Mouse (Mus musculus): ENCODE data around the gene Zcwpw1. TPM values are rescaled to one million over a fixed set of nuclear protein-coding genes. Genes with fewer than 3 reads are reported as not detected.

Gene Zcwpw1
- polyA plus RNA-seq, 1 experiment: 7.1 TPM

- no peak overlapping the region for H3K27ac ChIP-seq (ENCODE audit: insufficient read depth, low read length)
- TF ChIP-seq POLR2A (IDR thresholded peaks at IDR 0.05; ENCODE audit: low read depth, low read length): no peak
- no peak for TF ChIP-seq CTCF (IDR thresholded peaks at IDR 0.05; ENCODE audit: borderline replicate concordance, insufficient read depth, low read length)
- no peaks in the 10 kb centered on the region for H3K4me1 ChIP-seq (ENCODE audit: control insufficient read depth, insufficient read depth, low read length)
- no peak overlapping the region for H3K4me3 ChIP-seq (ENCODE audit: insufficient read depth, low read length)
Measured at GRCm38 (mm10) chr5:137751988-137752387, 35.6 kb upstream of the Zcwpw1 start.

- no peak for TF ChIP-seq CTCF (IDR thresholded peaks at IDR 0.05; ENCODE audit: borderline replicate concordance, insufficient read depth, low read length)
- no peak for TF ChIP-seq POLR2A (IDR thresholded peaks at IDR 0.05; ENCODE audit: low read depth, low read length)
- H3K27ac ChIP-seq (ENCODE audit: insufficient read depth, low read length): no peak overlapping the region
- no peaks in the 10 kb centered on the region for H3K4me1 ChIP-seq (ENCODE audit: control insufficient read depth, insufficient read depth, low read length)
- no peak overlapping the region for H3K4me3 ChIP-seq (ENCODE audit: insufficient read depth, low read length)
Measured at GRCm38 (mm10) chr5:137753111-137753832, 34.3 kb upstream of the Zcwpw1 start.

GRCm38 (mm10) chr5:137755425-137755824 is 32.2 kb upstream of the Zcwpw1 start:
- TF ChIP-seq CTCF (IDR thresholded peaks at IDR 0.05; ENCODE audit: borderline replicate concordance, insufficient read depth, low read length) (no peak), POLR2A (IDR thresholded peaks at IDR 0.05; ENCODE audit: low read depth, low read length) (no peak)
- H3K4me3 ChIP-seq (ENCODE audit: insufficient read depth, low read length): no peak overlapping the region

DNA sequence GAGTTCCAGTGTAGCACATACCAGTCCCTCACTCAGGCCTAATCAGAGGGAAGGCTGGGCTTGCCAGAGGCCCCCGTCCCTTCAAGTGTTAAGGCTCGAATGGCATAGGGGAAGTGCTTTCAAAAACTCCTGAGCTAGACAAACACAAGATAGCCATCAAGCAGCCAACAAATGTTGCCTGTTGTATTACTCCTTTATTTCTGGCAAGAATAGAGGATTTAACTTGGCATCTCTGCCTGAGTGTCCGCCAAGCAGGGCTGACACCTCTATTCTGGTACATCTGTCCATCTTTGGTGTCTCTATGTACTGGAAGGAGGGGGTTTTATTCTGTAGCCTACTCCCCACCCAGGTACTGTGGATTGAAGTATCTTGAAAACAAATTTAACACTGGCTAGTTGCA is 31.5 kb upstream of the Zcwpw1 start:
- H3K4me3 ChIP-seq (ENCODE audit: insufficient read depth, low read length): no peak overlapping the region
- TF ChIP-seq POLR2A (IDR thresholded peaks at IDR 0.05; ENCODE audit: low read depth, low read length) (no peak), CTCF (IDR thresholded peaks at IDR 0.05; ENCODE audit: borderline replicate concordance, insufficient read depth, low read length) (no peak)

More at GRCm38 (mm10) chr5:137755425-137755824, 32.2 kb upstream of the Zcwpw1 start:
- Histone ChIP-seq H3K4me1 (ENCODE audit: control insufficient read depth, insufficient read depth, low read length) (no peaks in the 10 kb centered on the region), H3K27ac (ENCODE audit: insufficient read depth, low read length) (no peak overlapping the region)

GRCm38 (mm10) chr5:137756882-137757661 is 30.5 kb upstream of the Zcwpw1 start:
- H3K27ac ChIP-seq (ENCODE audit: insufficient read depth, low read length): no peak overlapping the region
- H3K4me3 ChIP-seq (ENCODE audit: insufficient read depth, low read length): no peak overlapping the region
- no peaks in the 10 kb centered on the region for H3K4me1 ChIP-seq (ENCODE audit: control insufficient read depth, insufficient read depth, low read length)
- TF ChIP-seq CTCF (IDR thresholded peaks at IDR 0.05; ENCODE audit: borderline replicate concordance, insufficient read depth, low read length): peak; percentile 80
- TF ChIP-seq POLR2A (IDR thresholded peaks at IDR 0.05; ENCODE audit: low read depth, low read length): no peak

More for the DNA sequence above, 31.5 kb upstream of the Zcwpw1 start:
- no peak overlapping the region for H3K27ac ChIP-seq (ENCODE audit: insufficient read depth, low read length)
- no peaks in the 10 kb centered on the region for H3K4me1 ChIP-seq (ENCODE audit: control insufficient read depth, insufficient read depth, low read length)

GRCm38 (mm10) chr5:137757887-137758286 is 29.7 kb upstream of the Zcwpw1 start:
- TF ChIP-seq CTCF (IDR thresholded peaks at IDR 0.05; ENCODE audit: borderline replicate concordance, insufficient read depth, low read length): no peak
- TF ChIP-seq POLR2A (IDR thresholded peaks at IDR 0.05; ENCODE audit: low read depth, low read length): no peak
- Histone ChIP-seq H3K4me1 (ENCODE audit: control insufficient read depth, insufficient read depth, low read length) (no peaks in the 10 kb centered on the region), H3K27ac (ENCODE audit: insufficient read depth, low read length) (no peak overlapping the region), H3K4me3 (ENCODE audit: insufficient read depth, low read length) (no peak overlapping the region)

DNA sequence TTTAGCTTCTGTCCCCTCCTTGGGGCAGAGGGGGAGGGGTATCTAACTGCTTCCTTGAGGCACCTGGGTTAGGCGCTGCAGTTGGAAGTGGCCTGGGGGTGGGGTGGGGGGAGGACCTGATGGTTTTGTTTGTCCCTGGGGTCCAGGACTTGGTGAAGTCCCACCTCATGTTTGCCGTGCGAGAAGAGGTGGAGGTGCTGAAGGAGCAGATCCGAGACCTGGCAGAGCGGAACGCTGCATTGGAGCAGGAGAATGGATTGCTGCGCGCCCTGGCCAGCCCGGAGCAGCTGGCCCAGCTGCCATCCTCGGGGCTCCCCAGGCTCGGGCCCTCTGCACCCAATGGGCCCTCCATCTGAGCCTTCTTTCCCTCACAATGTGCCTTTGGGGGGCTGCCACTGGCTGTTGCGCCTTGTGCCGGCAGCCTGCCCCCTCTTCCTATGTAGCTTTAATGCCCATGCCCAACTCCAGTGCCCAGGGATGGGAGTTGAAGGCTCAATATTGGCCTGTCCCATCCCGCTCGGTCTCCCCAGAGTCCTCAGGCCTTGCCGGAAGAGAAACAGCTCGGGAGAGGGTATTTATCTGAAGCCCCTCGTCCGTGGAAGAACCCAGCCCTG is 28.6 kb upstream of the Zcwpw1 start:
- no peak overlapping the region for H3K27ac ChIP-seq (ENCODE audit: insufficient read depth, low read length)

DNA sequence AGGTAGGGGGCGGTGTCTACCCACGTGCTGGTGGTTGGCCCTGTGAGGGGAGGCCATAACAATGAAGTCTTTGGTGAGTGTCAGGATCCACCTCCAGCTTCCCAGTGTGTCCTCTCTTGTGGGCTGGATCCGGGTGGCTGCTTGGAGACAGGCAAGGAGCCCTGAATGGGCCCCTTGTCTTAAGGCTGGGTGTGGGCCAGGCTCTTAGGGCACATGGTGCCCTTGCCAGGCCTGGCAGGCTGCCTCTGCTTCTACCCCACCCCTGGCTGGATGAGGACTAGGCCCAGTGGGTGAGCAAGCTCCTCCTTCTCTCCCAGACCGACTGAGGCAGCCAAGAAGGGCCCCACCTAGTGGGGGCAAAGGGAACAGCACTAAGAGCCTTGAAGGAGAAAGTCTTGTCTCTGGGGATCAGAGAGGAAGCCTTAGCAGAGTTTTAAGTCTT is 27.6 kb upstream of the Zcwpw1 start:
- TF ChIP-seq CTCF (IDR thresholded peaks at IDR 0.05; ENCODE audit: borderline replicate concordance, insufficient read depth, low read length) (peak; percentile 46; the same call in 1 of the 2 replicates), POLR2A (IDR thresholded peaks at IDR 0.05; ENCODE audit: low read depth, low read length) (no peak)
- Histone ChIP-seq H3K4me1 (ENCODE audit: control insufficient read depth, insufficient read depth, low read length) (no peaks in the 10 kb centered on the region), H3K27ac (ENCODE audit: insufficient read depth, low read length) (no peak overlapping the region), H3K4me3 (ENCODE audit: insufficient read depth, low read length) (no peak overlapping the region)

More for the DNA sequence above, 28.6 kb upstream of the Zcwpw1 start:
- H3K4me3 ChIP-seq (ENCODE audit: insufficient read depth, low read length): no peak overlapping the region
- TF ChIP-seq POLR2A (IDR thresholded peaks at IDR 0.05; ENCODE audit: low read depth, low read length) (no peak), CTCF (IDR thresholded peaks at IDR 0.05; ENCODE audit: borderline replicate concordance, insufficient read depth, low read length) (no peak)
- no peaks in the 10 kb centered on the region for H3K4me1 ChIP-seq (ENCODE audit: control insufficient read depth, insufficient read depth, low read length)

DNA sequence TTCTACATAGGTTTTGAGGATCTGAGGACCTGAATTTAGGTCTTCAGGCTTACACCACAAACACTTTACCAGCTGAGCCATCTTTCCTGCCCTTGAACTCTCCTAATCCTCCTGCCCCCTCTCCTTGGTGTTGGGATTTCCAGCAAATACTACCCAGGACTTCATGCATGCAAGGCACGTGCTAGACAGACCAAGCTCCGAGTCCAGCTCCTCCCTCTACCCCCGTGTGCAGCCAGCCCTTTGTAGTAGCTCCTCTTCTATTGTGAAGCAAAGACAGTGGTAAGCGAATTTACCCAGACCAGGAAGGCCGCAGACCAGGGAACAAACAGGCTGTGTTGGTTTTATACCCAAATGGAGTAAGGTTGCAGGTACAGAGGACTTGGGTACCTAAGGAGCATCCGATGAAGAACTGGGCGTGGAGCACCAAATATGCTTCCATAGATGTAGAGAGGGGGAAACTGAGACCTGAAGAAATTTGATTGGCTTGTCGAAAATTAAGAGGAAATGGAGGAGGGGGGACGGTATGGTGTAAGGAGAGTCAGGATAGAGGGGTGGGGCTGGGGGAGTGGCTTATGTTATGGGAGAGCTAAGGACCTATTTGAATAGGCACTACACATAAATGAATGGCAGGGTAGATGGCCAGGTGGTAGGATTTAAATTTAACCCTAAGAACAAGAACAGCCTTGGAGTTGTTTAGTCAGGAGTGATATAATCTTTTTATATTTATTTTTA is 22.8 kb upstream of the Zcwpw1 start:
- Histone ChIP-seq H3K27ac (ENCODE audit: insufficient read depth, low read length) (no peak overlapping the region), H3K4me1 (ENCODE audit: control insufficient read depth, insufficient read depth, low read length) (no peaks in the 10 kb centered on the region), H3K4me3 (ENCODE audit: insufficient read depth, low read length) (no peak overlapping the region)
- TF ChIP-seq POLR2A (IDR thresholded peaks at IDR 0.05; ENCODE audit: low read depth, low read length) (no peak), CTCF (IDR thresholded peaks at IDR 0.05; ENCODE audit: borderline replicate concordance, insufficient read depth, low read length) (no peak)

Measured in embryonic fibroblast, embryonic 13.5 days (primary cell).